Mouse (Mus musculus): ENCODE measurements around the gene Mxra8.

- TF ChIP-seq EP300 (IDR thresholded peaks at IDR 0.05) (peak; percentile 41; the same call in 1 of the 2 replicates), CTCF (IDR thresholded peaks at IDR 0.05) (no peak)
These were observed 44.1 kb downstream of the Mxra8 start for GRCm38 (mm10) chr4:155883587-155883986.

All from lung, postnatal 0 days (tissue).